Mouse (Mus musculus): ENCODE measurements at regions not wholly inside any gene's neighbourhood (a gene's known extent, or its start where the extent isn't known, plus 50 kb on each side); places are given as distances from the start of the nearest gene placed in this dataset.

DNA sequence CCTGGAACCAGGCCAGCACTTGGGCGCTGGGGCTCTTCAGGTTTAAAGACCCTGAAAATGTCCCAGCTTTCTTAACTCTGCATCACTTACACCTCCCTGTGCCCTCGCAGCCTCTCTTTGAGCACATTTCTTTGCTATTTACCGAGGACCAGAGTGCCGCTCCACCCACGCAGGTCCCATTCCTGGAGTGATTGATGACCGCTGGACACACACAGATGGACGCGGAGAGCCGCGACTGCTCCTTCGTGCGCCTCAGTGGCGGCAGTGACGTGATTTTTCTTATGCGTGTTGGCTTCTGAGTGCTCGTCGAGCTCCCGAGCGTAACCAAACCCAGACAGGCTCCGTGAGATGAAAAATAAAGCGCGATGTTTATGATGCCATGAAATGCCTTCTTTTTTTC, 199.2 kb upstream of the Nlrp1b start:
- 78% methylated on average over 22 of the region's 22 CpGs for WGBS
- no peak overlapping the region for H3K4me3 ChIP-seq (ENCODE audit: low read depth, low read length)
- no peaks in the 10 kb centered on the region for H3K4me1 ChIP-seq (ENCODE audit: control insufficient read depth, insufficient read depth, insufficient read length, low read length)
- no peak overlapping the region for H3K27ac ChIP-seq (ENCODE audit: insufficient read depth, low read depth, low read length)
- no peaks in the 10 kb centered on the region for H3K36me3 ChIP-seq (ENCODE audit: control insufficient read depth, insufficient read depth, low read length)
- no peak for TF ChIP-seq CTCF (IDR thresholded peaks at IDR 0.05; ENCODE audit: extremely low read depth, insufficient read length, insufficient replicate concordance, low read depth, low read length)
- TF ChIP-seq POLR2A (IDR thresholded peaks at IDR 0.05; ENCODE audit: low read depth, low read length) = no peak
- H3K27me3 ChIP-seq (ENCODE audit: control insufficient read depth, insufficient read depth, low read length) = no peaks in the 10 kb centered on the region

DNA sequence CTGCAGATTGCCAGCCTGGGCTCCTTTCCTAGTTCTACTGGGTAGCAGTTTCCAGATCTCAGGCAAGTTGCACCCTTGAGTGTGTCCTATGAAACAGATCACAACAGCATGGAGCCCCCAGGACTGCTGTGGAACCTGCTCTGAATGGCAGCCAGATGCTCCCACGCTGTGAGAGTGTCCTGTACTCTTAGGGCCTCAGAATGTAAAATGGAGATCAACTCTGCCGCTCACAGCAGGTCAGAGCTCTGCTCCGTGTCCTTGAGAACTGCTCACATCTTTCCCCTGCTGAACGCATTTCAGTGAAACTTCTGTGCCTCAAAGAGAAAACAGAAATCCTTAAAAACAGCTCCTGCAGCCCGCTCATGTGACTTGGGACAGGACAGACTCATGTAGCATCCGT, 203.7 kb upstream of the Nlrp1b start:
- TF ChIP-seq CTCF (IDR thresholded peaks at IDR 0.05; ENCODE audit: extremely low read depth, insufficient read length, insufficient replicate concordance, low read depth, low read length) (no peak), POLR2A (IDR thresholded peaks at IDR 0.05; ENCODE audit: low read depth, low read length) (no peak)
- WGBS = 67% methylated on average over 6 of the region's 6 CpGs
- H3K27ac ChIP-seq (ENCODE audit: insufficient read depth, low read depth, low read length) = no peak overlapping the region

DNA sequence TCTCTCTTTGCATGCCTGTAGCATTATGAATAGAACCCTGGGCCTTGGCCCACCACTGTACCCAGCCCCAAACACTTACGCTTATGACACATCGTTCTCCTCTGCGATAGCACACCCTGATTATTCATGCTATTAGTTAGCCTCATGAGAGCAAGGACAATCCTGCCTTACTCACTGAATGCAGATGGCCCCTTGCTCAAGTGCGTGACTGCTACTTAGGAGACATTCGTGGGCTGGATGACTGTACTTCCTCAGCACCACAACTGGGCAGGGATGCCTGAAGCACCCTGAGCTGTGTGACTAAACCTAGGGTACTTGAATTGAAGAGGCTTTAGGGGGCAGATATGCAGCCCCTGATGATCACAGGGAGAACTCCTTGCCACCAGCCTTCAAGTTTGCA, 204.4 kb upstream of the Nlrp1b start:
- Histone ChIP-seq H3K36me3 (ENCODE audit: control insufficient read depth, insufficient read depth, low read length) (no peaks in the 10 kb centered on the region), H3K4me3 (ENCODE audit: low read depth, low read length) (no peak overlapping the region), H3K4me1 (ENCODE audit: control insufficient read depth, insufficient read depth, insufficient read length, low read length) (no peaks in the 10 kb centered on the region), H3K27me3 (ENCODE audit: control insufficient read depth, insufficient read depth, low read length) (no peaks in the 10 kb centered on the region), H3K27ac (ENCODE audit: insufficient read depth, low read depth, low read length) (no peak overlapping the region)
- WGBS = 87% methylated on average over 5 of the region's 5 CpGs
- TF ChIP-seq POLR2A (IDR thresholded peaks at IDR 0.05; ENCODE audit: low read depth, low read length) (no peak), CTCF (IDR thresholded peaks at IDR 0.05; ENCODE audit: extremely low read depth, insufficient read length, insufficient replicate concordance, low read depth, low read length) (no peak)

More for the DNA sequence above, 203.7 kb upstream of the Nlrp1b start:
- no peaks in the 10 kb centered on the region for H3K27me3 ChIP-seq (ENCODE audit: control insufficient read depth, insufficient read depth, low read length)
- H3K4me3 ChIP-seq (ENCODE audit: low read depth, low read length) = no peak overlapping the region
- H3K36me3 ChIP-seq (ENCODE audit: control insufficient read depth, insufficient read depth, low read length) = no peaks in the 10 kb centered on the region
- H3K4me1 ChIP-seq (ENCODE audit: control insufficient read depth, insufficient read depth, insufficient read length, low read length) = no peaks in the 10 kb centered on the region

DNA sequence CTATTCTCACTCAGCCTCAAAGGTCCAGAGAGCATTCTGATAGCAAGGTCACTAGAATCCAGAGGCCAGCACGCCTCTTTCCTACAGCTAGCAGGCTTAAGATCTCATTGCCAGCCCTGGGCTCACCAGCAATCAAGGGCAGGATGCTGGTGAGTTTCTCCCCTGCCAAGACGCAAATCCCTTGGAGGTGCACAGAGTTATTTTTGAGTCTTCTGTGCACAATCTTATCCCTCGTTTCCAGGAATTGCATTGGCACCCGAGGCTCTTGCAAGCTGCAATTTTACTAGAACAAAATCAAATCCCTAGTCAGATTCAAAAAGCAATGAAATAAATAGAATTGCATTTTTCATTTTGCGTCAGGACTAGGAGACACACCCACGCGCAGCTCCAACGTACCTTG, 205.2 kb upstream of the Nlrp1b start:
- 51% methylated on average over 8 of the region's 8 CpGs for WGBS
- Histone ChIP-seq H3K4me3 (ENCODE audit: low read depth, low read length) (no peak overlapping the region), H3K36me3 (ENCODE audit: control insufficient read depth, insufficient read depth, low read length) (no peaks in the 10 kb centered on the region), H3K4me1 (ENCODE audit: control insufficient read depth, insufficient read depth, insufficient read length, low read length) (no peaks in the 10 kb centered on the region), H3K27me3 (ENCODE audit: control insufficient read depth, insufficient read depth, low read length) (no peaks in the 10 kb centered on the region), H3K27ac (ENCODE audit: insufficient read depth, low read depth, low read length) (no peak overlapping the region)
- TF ChIP-seq CTCF (IDR thresholded peaks at IDR 0.05; ENCODE audit: extremely low read depth, insufficient read length, insufficient replicate concordance, low read depth, low read length) = no peak
- no peak for TF ChIP-seq POLR2A (IDR thresholded peaks at IDR 0.05; ENCODE audit: low read depth, low read length)

DNA sequence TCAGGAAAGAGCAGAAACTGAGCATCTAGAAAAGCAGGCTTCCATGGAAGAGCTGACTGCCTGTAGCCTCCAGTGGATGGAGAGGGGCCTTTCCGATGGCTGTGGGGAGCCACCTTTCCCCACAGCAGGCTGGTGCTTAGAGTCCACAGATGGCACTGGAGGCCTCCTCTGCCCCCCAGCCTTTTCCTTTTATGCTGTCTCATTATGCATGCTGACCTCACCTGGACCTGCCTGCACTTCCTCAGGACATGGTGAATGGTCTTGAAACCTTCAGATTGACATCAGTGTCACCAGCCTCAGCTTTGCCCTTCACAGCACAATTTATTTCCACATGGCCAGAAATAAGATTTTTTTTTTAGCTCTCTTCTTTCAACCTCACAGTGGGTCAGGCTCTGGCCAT, 205.8 kb upstream of the Nlrp1b start:
- no peaks in the 10 kb centered on the region for H3K4me1 ChIP-seq (ENCODE audit: control insufficient read depth, insufficient read depth, insufficient read length, low read length)
- H3K27me3 ChIP-seq (ENCODE audit: control insufficient read depth, insufficient read depth, low read length) = no peaks in the 10 kb centered on the region
- no peak overlapping the region for H3K27ac ChIP-seq (ENCODE audit: insufficient read depth, low read depth, low read length)
- no peak for TF ChIP-seq POLR2A (IDR thresholded peaks at IDR 0.05; ENCODE audit: low read depth, low read length)
- no peak for TF ChIP-seq CTCF (IDR thresholded peaks at IDR 0.05; ENCODE audit: extremely low read depth, insufficient read length, insufficient replicate concordance, low read depth, low read length)
- 84% methylated on average over 1 of the region's 1 CpGs for WGBS
- no peak overlapping the region for H3K4me3 ChIP-seq (ENCODE audit: low read depth, low read length)
- H3K36me3 ChIP-seq (ENCODE audit: control insufficient read depth, insufficient read depth, low read length) = no peaks in the 10 kb centered on the region

DNA sequence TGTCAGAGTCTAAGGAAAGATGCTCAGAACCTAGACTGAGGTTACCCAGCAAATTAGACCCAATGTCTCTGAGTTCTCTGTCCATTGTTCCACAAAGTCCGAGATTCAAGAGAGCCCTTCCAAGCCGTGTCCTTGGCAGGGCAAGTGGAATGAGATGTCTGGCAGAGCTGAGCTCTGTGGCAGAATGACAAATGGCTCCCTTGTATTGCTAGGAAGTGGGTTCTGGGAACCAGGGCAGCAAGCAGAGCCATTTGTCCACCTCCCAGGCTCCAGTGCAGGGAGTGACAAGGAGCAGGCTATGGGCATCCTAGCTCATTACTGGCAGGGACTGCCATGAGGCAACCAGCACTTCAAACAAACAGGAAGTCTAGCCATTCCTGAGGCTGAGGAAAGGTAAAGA, 206.3 kb upstream of the Nlrp1b start:
- TF ChIP-seq POLR2A (IDR thresholded peaks at IDR 0.05; ENCODE audit: low read depth, low read length) (no peak), CTCF (IDR thresholded peaks at IDR 0.05; ENCODE audit: extremely low read depth, insufficient read length, insufficient replicate concordance, low read depth, low read length) (no peak)
- H3K27ac ChIP-seq (ENCODE audit: insufficient read depth, low read depth, low read length) = no peak overlapping the region
- H3K4me3 ChIP-seq (ENCODE audit: low read depth, low read length) = no peak overlapping the region
- H3K4me1 ChIP-seq (ENCODE audit: control insufficient read depth, insufficient read depth, insufficient read length, low read length) = no peaks in the 10 kb centered on the region
- H3K27me3 ChIP-seq (ENCODE audit: control insufficient read depth, insufficient read depth, low read length) = no peaks in the 10 kb centered on the region
- no peaks in the 10 kb centered on the region for H3K36me3 ChIP-seq (ENCODE audit: control insufficient read depth, insufficient read depth, low read length)
- 63% methylated on average over 2 of the region's 2 CpGs for WGBS

DNA sequence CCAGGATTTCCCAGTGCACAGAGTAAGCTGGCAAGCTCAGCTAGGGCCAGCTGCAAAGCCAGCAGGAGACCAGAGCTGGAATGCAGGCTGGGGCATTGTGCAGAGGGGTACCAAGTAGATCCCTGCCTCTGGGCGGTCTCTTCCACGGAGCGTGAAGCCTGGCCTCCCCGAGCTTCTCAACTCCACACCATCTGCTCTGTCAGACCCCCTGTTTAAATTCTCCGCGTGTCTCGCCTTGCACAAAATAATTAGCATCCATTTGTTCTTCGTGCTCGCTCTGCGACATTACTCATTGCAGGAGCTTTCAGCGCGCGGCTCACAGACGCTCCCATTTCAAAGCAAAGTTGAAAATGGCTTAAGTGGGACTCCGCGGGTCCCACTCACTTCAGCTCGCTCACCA, 209.3 kb upstream of the Nlrp1b start:
- no peak overlapping the region for H3K4me3 ChIP-seq (ENCODE audit: low read depth, low read length)
- no peaks in the 10 kb centered on the region for H3K27me3 ChIP-seq (ENCODE audit: control insufficient read depth, insufficient read depth, low read length)
- WGBS = 21% methylated on average over 17 of the region's 17 CpGs
- TF ChIP-seq POLR2A (IDR thresholded peaks at IDR 0.05; ENCODE audit: low read depth, low read length) = no peak
- TF ChIP-seq CTCF (IDR thresholded peaks at IDR 0.05; ENCODE audit: extremely low read depth, insufficient read length, insufficient replicate concordance, low read depth, low read length) = no peak
- H3K36me3 ChIP-seq (ENCODE audit: control insufficient read depth, insufficient read depth, low read length) = no peaks in the 10 kb centered on the region
- no peak overlapping the region for H3K27ac ChIP-seq (ENCODE audit: insufficient read depth, low read depth, low read length)
- no peaks in the 10 kb centered on the region for H3K4me1 ChIP-seq (ENCODE audit: control insufficient read depth, insufficient read depth, insufficient read length, low read length)

DNA sequence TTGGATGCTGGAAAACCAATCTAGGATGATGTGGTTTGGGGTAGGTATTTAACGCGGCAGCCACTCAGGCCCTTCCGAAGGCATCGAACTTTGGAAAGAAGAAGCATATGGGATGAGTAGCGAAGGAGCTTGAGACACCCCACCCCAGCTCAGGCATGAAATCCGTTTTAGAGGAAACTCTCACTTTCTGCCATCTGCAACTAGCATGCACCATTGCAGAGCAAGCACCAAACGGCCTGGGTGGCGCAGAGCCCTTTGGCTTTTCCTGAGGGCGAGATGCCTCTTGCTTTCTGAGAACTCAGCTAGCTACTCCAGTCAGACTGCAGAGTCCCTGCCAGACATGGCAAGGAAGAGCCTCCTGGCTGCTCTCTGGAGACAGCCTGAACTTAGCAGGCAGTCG, 209.9 kb upstream of the Nlrp1b start:
- no peak for TF ChIP-seq CTCF (IDR thresholded peaks at IDR 0.05; ENCODE audit: extremely low read depth, insufficient read length, insufficient replicate concordance, low read depth, low read length)
- no peak for TF ChIP-seq POLR2A (IDR thresholded peaks at IDR 0.05; ENCODE audit: low read depth, low read length)
- no peak overlapping the region for H3K4me3 ChIP-seq (ENCODE audit: low read depth, low read length)
- H3K27me3 ChIP-seq (ENCODE audit: control insufficient read depth, insufficient read depth, low read length) = no peaks in the 10 kb centered on the region
- 61% methylated on average over 10 of the region's 10 CpGs for WGBS
- H3K27ac ChIP-seq (ENCODE audit: insufficient read depth, low read depth, low read length) = no peak overlapping the region
- no peaks in the 10 kb centered on the region for H3K36me3 ChIP-seq (ENCODE audit: control insufficient read depth, insufficient read depth, low read length)
- no peaks in the 10 kb centered on the region for H3K4me1 ChIP-seq (ENCODE audit: control insufficient read depth, insufficient read depth, insufficient read length, low read length)
